Mouse (Mus musculus) adrenal gland, postnatal 25 days (tissue): ENCODE results near the gene Filip1l. TPM values are rescaled to one million over a fixed set of nuclear protein-coding genes. Genes with fewer than 3 reads are reported as not detected.
"Not testable (repeated sequence)": the region's sequence is repeated elsewhere in the genome, so short reads cannot be mapped to it uniquely, and the experiment has no call there.

Experiments
- DNase-seq: peaks from one replicate; pipeline ENCODE4 v3.0.0; 2021; ENCODE audit warnings: mixed read lengths
- total RNA-seq: library from RNA; stranded (reverse); gene quantifications from 2 replicates; pipeline ENCODE4 v1.2.3, GENCODE M21; 2021

Gene Filip1l
- total RNA-seq, 1 experiment from 2014 or later, result 15.5 TPM

DNA sequence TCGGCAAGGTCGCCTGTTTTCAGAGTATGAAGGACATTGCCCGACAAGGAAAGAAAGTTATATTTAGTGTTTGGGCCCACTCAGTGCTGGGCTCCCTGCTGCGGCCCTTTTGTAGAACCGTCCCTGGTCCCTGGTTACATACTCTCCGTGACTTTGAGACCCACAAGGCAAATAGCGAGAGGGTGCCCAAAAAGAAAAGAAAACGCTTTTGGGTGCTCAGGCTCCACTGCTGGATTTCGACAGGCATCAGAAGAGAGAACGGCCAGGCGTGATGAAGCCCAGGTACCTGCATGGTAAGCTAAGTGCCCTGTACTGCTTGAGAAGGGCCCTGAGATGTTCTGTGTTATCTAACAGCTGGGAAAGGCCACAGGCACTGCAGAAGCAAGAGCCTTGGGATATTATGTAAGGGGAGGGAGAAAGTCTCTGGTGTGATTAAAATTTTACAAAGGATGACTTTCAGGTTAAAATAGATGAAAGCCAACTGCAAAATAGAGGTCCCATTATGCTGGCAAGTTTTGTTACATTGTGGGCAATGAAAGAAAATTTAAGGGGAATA, 351 bp downstream of the Filip1l start:
- no peak for DNase-seq

DNA sequence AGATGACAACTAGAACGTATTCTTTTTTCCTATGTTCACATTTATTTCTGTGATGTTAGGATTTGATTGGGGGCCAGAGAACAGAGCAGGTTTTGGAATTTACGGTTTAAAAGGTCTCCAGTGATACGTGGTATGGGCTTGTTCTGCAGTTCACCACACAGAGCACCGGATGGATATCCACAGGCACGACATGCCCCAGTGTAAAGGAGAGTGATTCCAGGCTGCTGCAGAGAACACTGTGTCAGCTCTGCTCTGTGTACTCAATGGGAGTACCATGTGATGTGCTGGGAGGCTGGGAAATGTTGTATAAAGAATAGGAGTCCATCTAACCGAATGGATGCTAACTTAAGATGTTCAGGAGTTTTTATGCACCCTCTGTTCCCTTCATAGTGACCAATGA, 1.0 kb downstream of the Filip1l start:
- DNase-seq, result no peak

DNA sequence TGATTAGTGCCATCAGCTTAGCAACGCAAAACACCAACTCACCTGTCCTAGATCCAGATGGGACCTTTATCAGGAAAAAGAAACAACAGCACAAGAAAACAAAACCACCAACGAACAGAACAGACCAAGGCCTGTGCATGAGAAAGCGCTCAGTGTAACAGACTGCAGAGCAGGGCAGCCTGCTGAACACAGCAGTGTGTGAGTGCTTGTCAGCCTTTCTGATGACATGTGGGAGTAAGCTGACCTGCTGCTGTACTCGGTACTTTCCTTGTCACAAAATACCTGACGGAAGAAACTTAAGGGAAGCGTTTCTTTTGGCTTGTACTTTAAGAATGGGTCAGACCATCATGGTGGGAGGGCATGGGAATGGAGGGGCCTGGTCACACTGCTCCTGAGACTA, 3.6 kb downstream of the Filip1l start:
- DNase-seq, result no peak

DNA sequence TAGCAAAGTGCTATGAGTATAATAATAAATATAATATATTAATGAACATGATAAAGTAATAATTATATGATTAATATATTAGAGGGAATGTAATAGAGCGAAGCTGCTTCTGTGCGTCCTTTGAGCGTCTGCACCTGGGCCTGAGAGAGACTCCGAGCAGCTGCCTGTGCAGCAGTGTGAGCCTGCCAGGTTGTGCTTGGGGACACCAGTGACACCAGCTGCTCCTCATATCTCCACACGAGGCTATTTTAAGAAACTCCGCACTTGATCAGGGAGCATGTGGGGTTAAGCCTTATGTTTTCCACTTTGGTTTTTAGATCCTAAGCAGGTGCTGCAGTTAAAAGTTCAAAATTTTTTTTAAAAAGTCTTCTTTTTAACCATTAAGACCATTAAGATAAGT, 4.1 kb downstream of the Filip1l start:
- DNase-seq, result no peak

DNA sequence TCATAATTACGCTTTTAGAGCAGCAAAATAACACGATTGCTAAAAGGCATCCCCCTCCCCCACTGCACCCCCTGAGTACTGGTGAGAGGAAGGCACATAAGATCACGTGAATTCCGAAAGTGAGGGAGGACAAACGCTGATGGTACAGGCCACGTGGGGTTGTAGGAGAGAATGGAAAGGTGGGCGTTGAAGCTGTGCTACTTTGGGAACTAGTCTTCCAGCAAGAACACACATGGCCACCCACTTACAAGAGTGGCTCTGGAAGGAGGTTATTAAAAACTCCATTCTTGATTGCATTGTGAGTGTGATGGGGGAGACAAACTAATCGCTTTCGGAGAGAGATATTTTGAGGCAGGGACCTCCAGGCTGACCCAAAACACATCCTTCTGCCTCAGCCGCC, 6.4 kb downstream of the Filip1l start:
- no peak for DNase-seq

DNA sequence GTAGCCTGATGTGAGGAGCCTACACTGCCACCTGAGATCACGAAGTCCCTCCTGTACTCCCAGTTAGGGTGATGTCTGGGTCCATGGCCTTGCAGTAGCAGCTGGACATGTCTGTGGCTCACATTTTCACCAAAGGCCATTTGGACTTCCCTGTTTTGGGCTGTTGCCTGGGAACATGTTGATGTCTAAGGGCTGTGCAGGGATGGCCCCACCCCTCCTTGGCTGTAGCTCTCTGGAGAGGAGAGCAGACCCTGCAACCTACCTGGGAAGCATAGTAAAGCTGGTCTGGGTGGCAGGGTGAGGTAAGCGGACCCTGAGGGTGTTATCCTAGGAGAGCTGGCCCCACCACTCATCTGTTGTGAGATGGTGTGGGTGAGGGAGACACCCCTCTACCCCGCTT, 7.9 kb downstream of the Filip1l start:
- DNase-seq, result no peak

DNA sequence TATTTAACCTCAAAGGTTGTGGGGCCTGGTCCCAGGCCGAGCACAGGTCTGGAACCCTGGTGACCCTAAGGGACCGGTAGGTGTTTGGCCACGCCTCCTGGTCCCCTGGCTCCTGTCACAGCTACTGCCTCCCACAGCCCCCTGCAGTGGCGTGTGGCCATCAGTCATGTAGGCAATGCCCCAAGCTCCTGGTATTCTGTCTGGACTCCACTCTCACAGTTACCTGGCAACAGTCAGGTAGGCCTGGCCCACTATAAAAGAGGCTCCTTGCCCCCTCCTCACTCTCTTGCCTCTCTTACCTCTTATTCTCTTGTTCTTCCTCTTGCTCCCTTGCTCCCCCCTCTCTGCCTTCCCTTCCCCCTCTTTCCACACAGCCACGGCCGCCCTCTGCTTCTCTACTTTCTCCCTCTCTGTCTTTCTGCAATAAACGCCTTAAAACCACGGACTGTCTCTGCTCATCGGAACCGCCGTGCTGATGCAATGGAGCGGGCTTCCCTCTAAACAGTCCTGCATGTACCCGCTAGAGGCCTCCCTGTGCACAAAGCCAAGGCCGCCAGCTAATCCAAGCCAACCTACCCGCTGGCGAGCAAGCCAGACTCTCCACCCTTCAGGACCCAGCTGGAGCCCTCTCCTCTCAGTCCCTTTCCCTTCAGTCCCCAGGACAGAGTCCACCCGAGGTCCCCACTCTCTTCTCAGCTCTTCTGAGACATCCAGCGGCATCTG, 9.9 kb downstream of the Filip1l start:
- DNase-seq, result peak; percentile 71

DNA sequence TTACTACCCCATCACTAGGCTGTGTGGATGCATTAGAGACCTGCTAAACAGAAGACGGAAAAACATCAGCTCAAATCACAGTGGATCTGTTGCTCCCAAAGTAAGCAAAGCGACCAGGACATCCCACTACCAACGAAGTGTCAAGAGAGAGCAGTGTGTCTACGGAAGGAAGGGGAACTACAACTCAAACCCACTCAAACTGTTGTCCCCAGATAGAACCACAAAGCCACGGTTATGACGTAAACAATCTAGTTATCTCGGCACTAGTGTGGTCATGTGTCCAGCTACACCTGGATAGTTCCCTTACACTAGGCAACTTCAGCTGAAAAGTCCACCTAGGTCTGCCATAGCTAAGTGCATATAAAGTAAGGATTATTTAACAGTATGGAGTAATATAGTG, 11.6 kb downstream of the Filip1l start:
- DNase-seq, result no peak

DNA sequence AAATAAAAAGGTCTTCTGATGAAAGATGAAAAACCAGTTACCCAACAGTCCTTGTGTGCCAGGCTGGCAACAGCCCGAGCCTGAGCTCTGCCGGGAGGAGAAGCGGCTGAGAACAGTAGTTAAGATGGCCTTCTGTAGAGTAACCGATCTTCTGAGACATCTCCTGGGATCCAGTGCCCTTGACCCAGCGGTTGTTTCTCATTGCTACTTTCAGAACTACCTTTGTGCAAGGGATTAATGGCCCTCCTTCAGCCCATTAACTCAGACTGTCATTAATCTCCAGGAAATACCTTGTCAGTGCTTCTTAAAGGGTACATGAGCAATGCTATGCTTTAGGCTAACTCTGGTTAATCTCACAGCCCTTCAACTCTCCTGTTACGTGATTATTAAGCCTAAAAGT, 13.2 kb downstream of the Filip1l start:
- peak; percentile 35 for DNase-seq

DNA sequence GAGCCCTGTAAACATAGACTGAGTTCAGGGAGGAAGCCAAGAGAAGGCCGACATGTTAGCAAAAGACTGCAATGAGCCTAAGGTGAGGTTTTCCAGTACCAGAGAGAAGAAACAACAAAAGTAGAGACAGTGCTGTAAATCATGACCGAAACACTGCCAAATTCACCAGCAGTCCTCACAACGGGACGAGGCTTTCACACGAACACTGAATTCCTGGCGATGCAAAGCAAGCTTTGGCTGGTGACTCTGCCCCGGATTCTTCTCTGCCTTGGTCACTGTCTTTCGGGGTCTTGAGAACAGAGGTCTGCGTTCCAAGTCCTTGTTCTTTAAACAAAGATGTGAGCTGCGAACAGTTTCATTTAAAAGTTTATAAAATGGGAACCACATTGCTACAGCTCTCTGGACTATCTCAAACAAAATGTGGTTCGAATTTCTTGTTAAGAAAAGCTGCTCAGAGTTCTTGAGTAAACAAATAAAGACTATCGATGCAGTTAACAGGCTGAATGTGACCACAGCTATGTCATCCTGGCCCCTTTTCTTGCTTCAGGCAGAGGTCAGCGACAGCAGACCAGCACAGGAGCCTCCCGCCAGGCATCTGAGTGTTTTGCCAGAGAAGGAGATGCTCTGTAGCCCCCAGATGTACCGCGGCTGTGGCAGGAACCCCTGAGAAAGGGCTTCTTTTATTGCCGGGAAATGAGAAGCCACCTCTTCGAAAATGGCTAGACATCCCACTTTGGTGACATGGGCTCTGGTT, 14.2 kb downstream of the Filip1l start:
- DNase-seq, result no peak

DNA sequence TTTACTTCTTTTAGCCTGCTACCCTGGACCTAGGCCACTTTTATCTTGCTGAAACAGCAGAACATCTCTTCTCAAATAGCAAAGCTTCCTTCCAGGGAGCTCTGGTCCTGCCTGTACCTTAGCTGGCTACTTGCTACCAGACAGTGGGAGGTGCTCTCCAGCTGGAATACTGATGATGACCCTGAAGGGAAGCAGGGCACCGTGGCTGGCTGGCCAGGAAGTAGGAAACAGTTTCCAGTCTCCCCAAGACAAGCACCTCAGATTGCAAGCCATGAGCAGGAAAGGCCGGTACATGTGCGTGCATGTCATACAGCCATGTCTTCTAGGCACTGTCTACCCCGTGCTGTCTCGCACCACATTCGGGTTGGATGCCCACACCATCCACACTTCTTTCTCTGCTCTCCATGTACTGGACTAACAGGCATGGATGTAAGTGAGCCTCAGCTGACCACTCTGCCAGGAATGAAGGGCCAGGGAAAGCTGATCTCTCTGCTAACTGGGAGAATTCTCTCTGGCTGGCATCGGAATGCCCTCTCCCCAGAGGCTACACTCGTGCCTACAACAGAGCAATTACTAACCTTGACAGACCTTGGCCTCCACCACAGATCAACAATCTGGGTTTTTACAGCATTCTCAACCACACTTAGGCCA, 17.1 kb downstream of the Filip1l start:
- DNase-seq, result no peak

DNA sequence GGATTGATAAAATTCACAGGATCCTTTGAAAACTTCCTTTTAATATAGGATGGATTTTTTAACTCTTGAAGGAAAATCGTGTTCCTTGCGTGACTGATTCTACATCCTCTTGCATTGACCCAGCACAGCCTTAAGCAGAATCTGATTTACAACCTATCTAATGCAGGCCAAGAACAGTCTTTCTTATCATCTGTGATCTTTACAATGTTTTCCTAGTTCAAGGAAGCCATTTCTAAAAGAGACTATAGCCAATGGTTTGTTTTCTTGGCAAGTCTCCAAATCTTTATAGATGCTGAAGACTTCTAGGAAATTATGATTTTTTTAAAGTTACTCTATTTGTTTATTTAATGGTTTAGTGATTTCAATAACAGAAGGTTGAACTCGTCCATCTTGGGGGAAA, 19.3 kb downstream of the Filip1l start:
- DNase-seq, result no peak

DNA sequence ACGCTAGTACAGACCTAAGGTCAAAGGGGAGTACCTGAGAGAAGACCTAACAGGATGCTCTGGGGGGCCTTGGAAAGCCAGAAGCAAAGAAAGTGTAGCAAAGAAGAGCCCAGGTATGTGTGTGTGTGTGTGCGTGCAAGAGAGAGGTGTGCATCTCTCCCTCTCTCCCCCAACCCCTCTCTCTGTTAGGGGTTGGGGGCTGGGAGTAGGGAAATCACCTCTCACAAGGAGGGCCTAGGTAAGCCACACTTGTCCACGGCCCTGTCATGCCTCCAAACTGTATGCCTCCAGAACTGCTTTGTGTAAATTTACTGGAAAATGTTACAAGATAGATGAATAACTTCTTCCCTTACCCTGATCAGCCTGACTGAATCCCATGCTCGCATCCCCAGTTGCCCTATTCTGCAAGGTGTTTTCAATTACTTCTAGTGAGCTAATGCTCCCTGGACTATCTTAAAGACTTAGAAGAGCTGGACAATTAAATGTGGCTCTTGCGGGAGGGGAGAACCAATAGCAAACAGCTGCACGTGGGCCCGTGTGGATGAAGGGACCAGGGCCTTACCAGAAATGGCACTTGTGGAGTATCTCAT, 22.4 kb downstream of the Filip1l start:
- no peak for DNase-seq

DNA sequence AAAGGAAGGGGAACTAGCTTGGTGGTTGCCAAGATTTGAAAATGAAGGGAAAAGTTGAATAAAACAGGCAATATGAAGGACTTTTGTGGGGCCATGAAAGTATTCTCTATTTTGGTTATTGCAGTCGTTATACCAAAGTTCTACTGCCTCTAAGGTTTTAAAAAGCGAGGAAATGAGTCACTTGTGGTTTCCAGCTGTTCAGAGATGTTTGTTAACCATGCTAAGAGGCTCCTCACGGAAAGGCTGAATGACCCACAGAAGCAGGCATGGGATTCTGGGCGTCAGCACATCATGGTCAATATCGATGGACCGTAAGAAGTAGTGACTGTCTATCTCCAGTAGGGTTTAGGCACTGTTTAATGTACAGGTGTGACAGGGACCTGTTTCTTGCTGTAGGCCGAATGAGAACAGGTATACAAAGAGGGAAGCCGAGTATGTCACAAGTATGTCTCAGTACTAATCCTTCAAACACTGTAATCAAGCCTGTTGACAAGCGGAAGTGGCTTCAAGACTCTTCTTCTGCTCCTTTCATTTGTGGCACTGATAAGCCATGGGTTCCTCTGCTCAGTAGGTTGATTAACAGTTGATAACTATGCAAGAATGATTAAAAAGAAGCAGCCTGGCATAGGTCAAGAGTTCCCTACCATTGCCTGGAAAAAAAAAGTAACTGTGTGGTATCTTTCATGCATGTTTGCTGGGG, 25.9 kb downstream of the Filip1l start:
- no peak for DNase-seq

DNA sequence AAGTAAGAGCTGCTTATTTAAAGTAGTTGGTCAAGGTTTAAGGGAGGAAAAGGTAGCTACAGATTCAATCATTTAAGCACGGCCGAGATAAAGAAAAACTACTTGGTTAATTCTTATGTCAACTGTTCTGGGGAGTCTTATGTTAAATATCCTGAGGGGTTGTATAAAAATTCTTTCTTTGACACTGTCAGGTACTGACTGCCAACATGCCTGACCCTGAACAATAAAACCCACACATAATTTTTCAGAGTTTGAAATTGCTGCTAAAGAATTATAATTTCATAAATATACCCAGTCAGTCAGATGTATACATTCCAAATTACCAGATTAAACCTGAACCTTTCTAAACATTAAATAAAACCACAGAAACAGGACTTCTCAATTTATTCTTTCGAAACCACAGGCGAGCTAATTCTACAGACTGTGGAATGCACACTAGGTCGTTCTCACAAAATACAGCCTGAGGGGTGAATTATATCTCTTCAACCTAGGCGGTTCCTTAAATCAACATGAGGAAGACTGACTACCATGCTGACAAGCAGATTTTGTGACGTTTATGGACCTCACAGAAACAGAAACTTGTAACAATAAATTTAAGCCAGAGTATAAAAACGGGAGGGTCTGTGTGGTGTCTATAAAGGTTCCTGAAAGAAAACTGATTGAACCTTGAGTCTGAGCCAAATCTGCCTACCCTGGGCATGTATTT, 30.5 kb downstream of the Filip1l start:
- no peak for DNase-seq

DNA sequence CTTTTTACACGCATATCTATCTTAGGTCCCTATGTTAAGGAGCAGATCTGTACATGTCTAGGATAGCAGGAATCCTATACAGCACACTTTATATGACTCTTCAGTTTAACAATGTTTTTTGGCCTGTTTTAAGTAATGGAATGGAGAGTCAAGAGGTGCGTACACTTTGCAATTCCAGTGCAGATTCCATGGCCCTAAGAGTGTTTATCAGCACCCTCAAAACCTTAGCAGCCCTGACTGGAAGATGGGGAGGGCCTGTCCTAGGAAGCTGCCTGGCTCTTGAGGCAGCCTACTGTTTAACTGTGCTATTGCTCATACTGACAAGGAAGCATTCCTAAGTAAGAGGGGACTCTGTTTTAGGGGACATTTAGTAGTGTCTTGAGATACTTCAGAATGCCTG, 31.4 kb downstream of the Filip1l start:
- no peak for DNase-seq

DNA sequence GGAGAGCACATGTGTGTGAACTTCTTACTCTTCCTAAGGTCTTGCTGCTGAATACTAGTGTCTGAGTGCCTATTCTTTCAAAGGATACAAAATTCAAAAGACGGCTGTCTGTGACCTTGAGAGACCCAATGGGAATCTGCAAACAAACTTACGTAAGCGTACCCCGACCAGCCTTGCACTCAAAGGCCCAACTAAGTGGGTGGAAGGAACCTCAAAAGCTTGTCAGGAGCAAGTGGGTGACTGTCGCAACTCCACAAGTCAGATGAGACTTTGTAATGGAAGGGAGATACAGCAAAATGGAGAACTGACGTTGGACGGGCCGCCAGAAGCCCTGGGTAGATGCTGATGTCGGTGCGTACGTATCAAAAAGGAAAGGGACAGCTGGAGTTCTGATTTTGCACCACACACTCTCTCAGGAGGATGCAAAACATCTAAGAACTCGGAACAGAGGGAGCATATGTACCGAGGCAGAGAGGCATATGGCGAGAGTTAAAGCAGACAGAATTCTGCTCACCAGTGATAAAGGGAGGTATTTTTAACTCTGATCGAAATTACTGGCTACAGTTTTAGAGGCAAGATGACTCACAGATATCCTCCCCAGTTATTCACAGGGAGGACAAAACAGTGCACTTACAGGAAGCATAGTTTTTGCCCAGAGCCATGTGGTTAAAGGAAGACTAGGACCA, 36.8 kb downstream of the Filip1l start:
- no peak for DNase-seq

DNA sequence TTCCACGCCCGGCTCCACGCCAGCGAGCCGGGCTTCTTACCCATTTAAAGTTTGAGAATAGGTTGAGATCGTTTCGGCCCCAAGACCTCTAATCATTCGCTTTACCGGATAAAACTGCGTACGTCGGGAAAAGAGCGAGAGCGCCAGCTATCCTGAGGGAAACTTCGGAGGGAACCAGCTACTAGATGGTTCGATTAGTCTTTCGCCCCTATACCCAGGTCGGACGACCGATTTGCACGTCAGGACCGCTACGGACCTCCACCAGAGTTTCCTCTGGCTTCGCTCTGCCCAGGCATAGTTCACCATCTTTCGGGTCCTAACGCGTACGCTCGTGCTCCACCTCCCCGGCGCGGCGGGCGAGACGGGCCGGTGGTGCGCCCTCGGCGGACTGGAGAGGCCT, 38.3 kb downstream of the Filip1l start:
- DNase-seq, result not testable (repeated sequence)

DNA sequence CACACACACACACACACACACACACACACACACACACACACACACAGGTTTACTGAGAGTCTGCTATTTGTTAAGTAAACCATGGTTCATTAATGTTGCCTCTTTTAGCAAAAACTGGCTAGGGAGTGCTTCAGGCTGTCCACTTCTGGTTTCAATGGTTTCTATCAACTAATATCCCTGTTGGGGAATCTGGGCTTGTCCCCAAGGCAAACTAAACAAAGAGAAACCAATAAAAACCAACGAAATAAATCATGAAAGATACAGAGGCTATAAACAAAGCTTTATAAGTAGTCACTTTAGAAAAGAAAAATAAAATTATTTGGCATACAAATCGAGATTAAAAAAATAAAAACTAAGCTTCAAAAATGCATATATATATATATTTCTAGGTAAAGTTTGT, 39.6 kb downstream of the Filip1l start:
- no peak for DNase-seq

DNA sequence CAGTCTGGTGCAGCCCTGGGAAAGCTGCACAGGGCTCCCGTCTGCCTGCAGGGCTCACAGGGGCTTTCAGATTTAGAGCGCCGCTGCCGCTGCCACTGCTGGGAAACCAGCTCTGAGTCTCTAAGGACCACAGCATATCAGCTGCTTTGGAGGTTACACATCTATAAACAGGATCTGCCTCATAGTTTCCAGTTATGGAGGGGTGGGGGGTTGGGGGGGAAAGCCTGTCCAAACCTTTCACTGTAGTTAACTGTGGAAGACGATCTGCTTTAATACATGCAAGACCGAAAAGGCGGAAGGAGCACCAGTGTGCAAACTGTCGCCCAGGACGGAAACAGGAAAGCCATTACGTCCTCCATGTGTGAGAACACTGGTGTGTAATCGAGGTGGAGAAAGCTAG, 40.3 kb downstream of the Filip1l start:
- DNase-seq, result no peak

DNA sequence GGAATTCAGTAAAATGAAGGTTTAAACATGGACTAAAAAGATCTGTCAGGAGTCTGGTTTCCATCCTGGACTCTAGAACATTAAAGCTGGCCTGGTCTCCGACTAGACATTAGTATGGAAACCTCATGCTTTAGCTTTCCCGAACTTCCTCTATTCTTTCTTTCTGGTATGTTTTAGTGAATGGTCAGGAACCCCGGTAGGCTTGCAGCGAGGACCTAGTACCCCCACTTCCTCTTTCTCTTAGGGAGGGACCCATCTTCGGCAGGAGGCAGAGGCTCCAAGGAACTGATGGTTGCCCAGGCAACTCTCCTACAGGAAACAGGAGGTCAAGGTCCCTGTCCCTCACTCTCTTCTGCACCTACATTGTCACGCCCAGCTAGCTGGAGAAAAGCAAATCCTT, 43.4 kb downstream of the Filip1l start:
- DNase-seq, result no peak
